Mouse (Mus musculus) embryonic fibroblast, embryonic 13.5 days (primary cell): ENCODE measurements at regions not wholly inside any gene's neighbourhood (a gene's known extent, or its start where the extent isn't known, plus 50 kb on each side); places are given as distances from the start of the nearest gene placed in this dataset.

ENCODE experiments used
- CTCF ChIP-seq: IDR thresholded peaks from 2 replicates; pipeline ENCODE4 v1.5.1; 2011; ENCODE audit warnings: mild to moderate bottlenecking, control low read depth, low read length, moderate library complexity, borderline replicate concordance; ENCODE audit not compliant: insufficient read depth
- POLR2A ChIP-seq: IDR thresholded peaks from 2 replicates; pipeline ENCODE4 v1.6.1; 2011; ENCODE audit warnings: low read depth, mild to moderate bottlenecking, control low read depth, low read length, moderate library complexity

DNA sequence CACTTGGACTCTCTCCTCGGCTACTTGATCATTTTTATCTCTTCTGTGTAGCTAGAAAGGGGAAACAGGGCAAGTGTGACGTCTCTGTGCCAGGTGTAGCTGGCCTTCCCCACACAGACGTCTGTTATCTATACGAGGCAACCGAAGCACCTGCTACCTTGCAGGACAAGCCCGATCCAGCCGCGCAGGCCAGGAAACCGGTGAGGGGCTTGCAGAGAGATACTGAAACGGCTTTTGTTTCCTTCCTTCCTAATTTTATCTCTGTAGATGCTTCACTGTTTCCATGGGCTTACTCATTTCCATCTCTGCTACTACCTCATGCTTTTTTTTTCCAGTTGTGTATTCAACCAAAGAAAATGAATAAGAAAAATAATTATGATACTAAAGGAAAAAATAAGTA is 472.7 kb upstream of the Smim15 start:
- TF ChIP-seq POLR2A (no peak), CTCF (no peak)
